In the genomic region with DNA sequence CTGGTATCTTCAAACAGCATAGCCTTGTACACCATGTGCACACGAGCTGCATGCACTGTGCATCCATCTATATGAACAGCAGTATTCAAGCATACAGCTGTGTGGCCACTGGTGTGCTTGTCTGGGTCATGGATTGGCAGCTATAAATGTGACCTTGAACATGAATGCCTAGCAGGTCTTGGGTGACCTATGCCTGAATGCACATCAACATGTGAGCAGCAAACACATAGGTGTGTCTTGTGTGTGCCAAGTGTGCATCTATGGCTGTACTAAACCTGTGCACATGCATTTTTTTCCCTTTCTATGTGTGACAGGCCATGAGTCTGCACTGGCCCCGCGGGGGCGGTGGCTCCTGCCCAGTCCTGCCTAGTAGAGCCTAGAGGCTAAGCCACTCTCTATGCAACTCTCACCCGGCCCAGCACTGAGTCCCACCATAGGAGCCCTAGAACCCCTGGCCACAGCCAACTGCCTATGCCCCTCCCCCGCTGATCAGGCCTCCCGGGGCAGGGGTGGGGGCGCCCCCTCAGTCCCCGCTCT, we compare ENCODE assay signal across 9 mouse cellular contexts. TPM values are rescaled to one million over a fixed set of nuclear protein-coding genes. Genes with fewer than 3 reads are reported as not detected.
A peak's percentile ranks its signal among the peaks of the same experiment; 100 is the strongest.
DNase-seq lines count a peak whose midpoint lies in the region; ATAC-seq and TF ChIP-seq lines count a peak whose summit lies in the region.
"Had no signal": no experiment of that assay in that cellular context is flagged by ENCODE, and none has a peak within 500 bp of the region (broad histone marks: within the 10 kb centered on the region; RNA-seq: fewer than 3 reads in every experiment).

No protein-coding gene starts in this region.

- peaks cover 36% of the 10 kb centered on the region for H3K27me3 ChIP-seq in CH12.LX (replicated peaks)
- no peaks in the 10 kb centered on the region; the same call in 1 of the 2 replicates for H3K27me3 ChIP-seq in hindbrain, embryonic 12.5 days

- DNase-seq in CH12.LX (ENCODE audit: extremely low read depth) (peak; percentile 16), MN1 (ENCODE audit: low spot score) (peak; percentile 42)
- DNase-seq in mesoderm, embryonic 11.5 days (ENCODE audit: low read depth, low spot score): peak; percentile 16
- DNase-seq in cerebellum, postnatal 36 days: no peak
- no peak for DNase-seq in thymus, postnatal 10 days (ENCODE audit: low spot score in 2 of 2)
- DNase-seq in adrenal gland, postnatal 10 days: no peak
- no peak for DNase-seq in left cerebral cortex, adult 18-20 months (ENCODE audit: low spot score in 2 of 2)

- in situ Hi-C loops in CH12.LX (cut with MboI; ENCODE audit: low pct_ligation_motif_present, low pct_unique_long_range_greater_than_20kb, low sequenced_read_pairs): no loop called here

- dilution Hi-C loops in CH12.LX (cut with MboI; ENCODE audit: extremely low pct_ligation_motif_present, extremely low pct_unique_long_range_greater_than_20kb, low sequenced_read_pairs): no loop called here

- H3K4me2 ChIP-seq in CH12.LX (ENCODE audit: insufficient read depth, low read depth, poor library complexity, severe bottlenecking): peak overlapping the region; percentile 99
- H3K4me2 ChIP-seq in hindbrain, embryonic 12.5 days (replicated peaks): peak overlapping the region; percentile 86

- H3K27ac ChIP-seq in CH12.LX (ENCODE audit: insufficient read depth, low read depth): no peak overlapping the region
- peak overlapping the region; percentile 92 for H3K27ac ChIP-seq in hindbrain, embryonic 12.5 days

- TF ChIP-seq RAD21 in CH12.LX (IDR thresholded peaks at IDR 0.05; ENCODE audit: low read depth, low read length): no peak

- H3K4me3 ChIP-seq in CH12.LX (replicated peaks in 1 of 3; ENCODE audit: low read depth in 2 of 3, low read length in 2 of 3, poor library complexity in 1 of 3): peak overlapping the region in 1 of 3 experiments; percentile 34
- peak overlapping the region; percentile 62 for H3K4me3 ChIP-seq in hindbrain, embryonic 12.5 days

- no peak for TF ChIP-seq POLR2A in CH12.LX (IDR thresholded peaks at IDR 0.05; ENCODE audit: low read depth, low read length)

- no peak for TF ChIP-seq EP300 in CH12.LX (IDR thresholded peaks at IDR 0.05; ENCODE audit: low read length)

- WGBS in hindbrain, embryonic 12.5 days: 3% methylated on average over 9 of the region's 9 CpGs

- H3K79me2 ChIP-seq in CH12.LX (replicated peaks; ENCODE audit: control insufficient read depth, extremely low read depth, insufficient read depth, poor library complexity, severe bottlenecking): no peaks in the 10 kb centered on the region

- H3K4me1 ChIP-seq in CH12.LX (ENCODE audit: control insufficient read depth in 1 of 2, insufficient read depth in 2 of 2): peaks cover 27 to 31% of the 10 kb centered on the region in 2 experiments
- H3K4me1 ChIP-seq in hindbrain, embryonic 12.5 days: peaks cover 50% of the 10 kb centered on the region

- no peak for TF ChIP-seq CTCF in CH12.LX (conservative IDR thresholded peaks at IDR 0.05 in 1 of 2, IDR thresholded peaks at IDR 0.05 in 1 of 2; ENCODE audit: low read depth in 2 of 2, low read length in 2 of 2)

- peaks cover 3% of the 10 kb centered on the region for H3K9me3 ChIP-seq in CH12.LX (replicated peaks; ENCODE audit: low read length)
- no peaks in the 10 kb centered on the region for H3K9me3 ChIP-seq in hindbrain, embryonic 12.5 days (replicated peaks)

- no peaks in the 10 kb centered on the region for H3K36me3 ChIP-seq in CH12.LX (replicated peaks in 1 of 2; ENCODE audit: control insufficient read depth in 1 of 2, insufficient read depth in 1 of 2, low read length in 1 of 2)
- H3K36me3 ChIP-seq in hindbrain, embryonic 12.5 days: no peaks in the 10 kb centered on the region

- no peak overlapping the region for H3K9ac ChIP-seq in CH12.LX (ENCODE audit: insufficient read depth, low read depth)
- peak overlapping the region; percentile 73 for H3K9ac ChIP-seq in hindbrain, embryonic 12.5 days

- peak; percentile 83 for ATAC-seq in hindbrain, embryonic 12.5 days (ENCODE audit: low FRiP score)

TF ChIP-seq in CH12.LX, 34 proteins besides CTCF, POLR2A, EP300 and RAD21:
- TF ChIP-seq NELFE (IDR thresholded peaks at IDR 0.05; ENCODE audit: low read depth, low read length) (no peak), ZC3H11A (IDR thresholded peaks at IDR 0.05; ENCODE audit: low read depth, low read length) (no peak), KAT2A (IDR thresholded peaks at IDR 0.05; ENCODE audit: insufficient replicate concordance, low read length) (no peak), MAFK (IDR thresholded peaks at IDR 0.05; ENCODE audit: insufficient replicate concordance, low read length) (no peak), HCFC1 (IDR thresholded peaks at IDR 0.05; ENCODE audit: low read depth, low read length) (no peak), TBP (conservative IDR thresholded peaks at IDR 0.05; ENCODE audit: low read depth, low read length) (no peak), TCF12 (IDR thresholded peaks at IDR 0.05; ENCODE audit: low read depth, low read length) (no peak), E2F4 (IDR thresholded peaks at IDR 0.05; ENCODE audit: insufficient replicate concordance, low read depth, low read length) (no peak), ZMIZ1 (IDR thresholded peaks at IDR 0.05; ENCODE audit: low read depth, low read length) (no peak), ETS1 (conservative IDR thresholded peaks at IDR 0.05; ENCODE audit: low read depth, low read length) (no peak), USF2 (conservative IDR thresholded peaks at IDR 0.05; ENCODE audit: low read depth, low read length) (no peak), USF1 (IDR thresholded peaks at IDR 0.05; ENCODE audit: low read depth, low read length) (no peak), ELF1 (IDR thresholded peaks at IDR 0.05; ENCODE audit: low read depth, low read length) (no peak), MEF2A (IDR thresholded peaks at IDR 0.05; ENCODE audit: borderline replicate concordance, low read depth, low read length) (no peak), RCOR1 (conservative IDR thresholded peaks at IDR 0.05; ENCODE audit: low read depth, low read length) (no peak), IRF4 (IDR thresholded peaks at IDR 0.05; ENCODE audit: low read depth, low read length) (no peak), POLR2AphosphoS2 (IDR thresholded peaks at IDR 0.05; ENCODE audit: low read depth, low read length) (no peak), GABPA (IDR thresholded peaks at IDR 0.05; ENCODE audit: insufficient replicate concordance, low read depth, low read length) (no peak), SMC3 (IDR thresholded peaks at IDR 0.05; ENCODE audit: low read depth, low read length) (no peak), NRF1 (IDR thresholded peaks at IDR 0.05; ENCODE audit: low read depth, low read length) (no peak)

RNA-seq across cellular contexts. Expression of a gene that starts 1.3 kb away (rescaled TPM):
- total RNA-seq in CH12.LX (2012; rRNA removed) (0.08 and 0.17 TPM in 2 replicates), CH12.LX (2014; rRNA removed) (not detected in 2 replicates)
- polyA plus RNA-seq in CH12.LX (2012; ENCODE audit: insufficient read length, low read depth): not detected in 2 replicates
- 23.6 TPM in 2 replicates for polyA plus RNA-seq in hindbrain, embryonic 12.5 days (2016; fragmentation: Nextera tagmentation; extraction: Ambion mirVana)
- total RNA-seq in adrenal gland, postnatal 10 days (2021): 10 to 100 TPM; 24.9 to 31.7 TPM
- 1 to 10 TPM; 5.3 to 6.7 TPM for total RNA-seq in left cerebral cortex, adult 18-20 months (2021)
- total RNA-seq: megakaryocyte-erythroid progenitor cell, adult 5-6 weeks had no signal

RNA-seq across cellular contexts. Expression of a gene that starts 24.0 kb away (rescaled TPM):
- total RNA-seq in CH12.LX (2012; rRNA removed) (0.21 and 0.30 TPM in 2 replicates), CH12.LX (2014; rRNA removed) (0.31 TPM in 1 of 2 replicates, not detected in the other)
- polyA plus RNA-seq in CH12.LX (2012; ENCODE audit: insufficient read length, low read depth): 0.20 and 0.24 TPM in 2 replicates
- 0.08 TPM in 1 of 2 replicates, not detected in the other for polyA plus RNA-seq in hindbrain, embryonic 12.5 days (2016; fragmentation: Nextera tagmentation; extraction: Ambion mirVana)
- total RNA-seq in adrenal gland, postnatal 10 days (2021): under 1 TPM in 1 of 2 experiments, not detected in 1; 0.42 TPM
- total RNA-seq in left cerebral cortex, adult 18-20 months (2021): under 1 TPM; 0.23 to 0.42 TPM
- total RNA-seq: megakaryocyte-erythroid progenitor cell, adult 5-6 weeks had no signal

Comparison
In these comparisons a context has a peak if more than half of its experiments do, and no peak if none do; other contexts are left out.
1. DNase-seq: peak in CH12.LX (single experiment), MN1 (single experiment) and mesoderm, embryonic 11.5 days (single experiment); none in cerebellum, postnatal 36 days (0 of 2), thymus, postnatal 10 days (0 of 2), adrenal gland, postnatal 10 days (single experiment) and left cerebral cortex, adult 18-20 months (0 of 2).
2. RNA of a gene that starts 1.3 kb away (total RNA-seq): 24.9 to 31.7 TPM in adrenal gland, postnatal 10 days and 5.3 to 6.7 TPM in left cerebral cortex, adult 18-20 months; 0.08 to 0.17 TPM in CH12.LX; every median in the first group is over 4 times any median in the second.